Mouse (Mus musculus) spleen, postnatal 10 days (tissue): Measurements from ENCODE around the gene Bptf.
"Not testable (repeated sequence)": the region's sequence is repeated elsewhere in the genome, so short reads cannot be mapped to it uniquely, and the experiment has no call there.

Experiments used
- DNase-seq, 2 experiments: peaks; one replicate each; pipeline ENCODE4 v3.0.0; 2021 to 2022; ENCODE audit warnings: low spot score in 2 of 2

The Bptf gene

GRCm38 (mm10) chr11:107131749-107132421 lies at the start of gene Bptf:
Gene Bptf (minus strand): TSS chr11:107132127.
- peak; percentile 87 to 94 for DNase-seq

- no peak for DNase-seq
These were observed 29.3 kb upstream of the Bptf start for GRCm38 (mm10) chr11:107161215-107161614.

GRCm38 (mm10) chr11:107159034-107159433 lies 27.1 kb upstream of the Bptf start:
- no peak for DNase-seq

GRCm38 (mm10) chr11:107156977-107157642 lies 25.2 kb upstream of the Bptf start:
- no peak for DNase-seq

- no peak for DNase-seq
These were observed 23.4 kb upstream of the Bptf start for GRCm38 (mm10) chr11:107155292-107155691.

GRCm38 (mm10) chr11:107154431-107154830 lies 22.5 kb upstream of the Bptf start:
- no peak for DNase-seq

GRCm38 (mm10) chr11:107153645-107154044 lies 21.7 kb upstream of the Bptf start:
- DNase-seq = no peak

- peak in 1 of 2 experiments; percentile 54 for DNase-seq
These were observed 19.9 kb upstream of the Bptf start for GRCm38 (mm10) chr11:107151809-107152208.

- DNase-seq = not testable (repeated sequence)
These were observed 12.0 kb upstream of the Bptf start for GRCm38 (mm10) chr11:107143956-107144355.

- DNase-seq = peak in 1 of 2 experiments; percentile 36
These were observed 10.5 kb upstream of the Bptf start for GRCm38 (mm10) chr11:107142382-107142781.

- DNase-seq = peak in 1 of 2 experiments; percentile 38
These were observed 8.8 kb upstream of the Bptf start for GRCm38 (mm10) chr11:107140756-107141155.

- DNase-seq = peak; percentile 43 to 79
These were observed 6.7 kb upstream of the Bptf start for GRCm38 (mm10) chr11:107138633-107139032.

GRCm38 (mm10) chr11:107137593-107137992 lies 5.7 kb upstream of the Bptf start:
- DNase-seq = no peak

GRCm38 (mm10) chr11:107136458-107136857 lies 4.5 kb upstream of the Bptf start:
- not testable (repeated sequence) for DNase-seq

GRCm38 (mm10) chr11:107135741-107136140 lies 3.8 kb upstream of the Bptf start:
- no peak for DNase-seq

- no peak for DNase-seq
These were observed 499 bp upstream of the Bptf start for GRCm38 (mm10) chr11:107132426-107132825.

GRCm38 (mm10) chr11:107130879-107131748 lies 813 bp downstream of the Bptf start:
- peak; percentile 65 to 71 for DNase-seq

GRCm38 (mm10) chr11:107130221-107130788 lies 1.6 kb downstream of the Bptf start:
- peak in 1 of 2 experiments; percentile 37 for DNase-seq

- no peak for DNase-seq
These were observed 2.3 kb downstream of the Bptf start for GRCm38 (mm10) chr11:107129641-107130040.

GRCm38 (mm10) chr11:107126716-107127115 lies 5.2 kb downstream of the Bptf start:
- DNase-seq = not testable (repeated sequence)

- DNase-seq = no peak
These were observed 6.9 kb downstream of the Bptf start for GRCm38 (mm10) chr11:107125011-107125410.

- DNase-seq = peak in 1 of 2 experiments; percentile 62
These were observed 7.6 kb downstream of the Bptf start for GRCm38 (mm10) chr11:107124327-107124731.
